Mouse (Mus musculus) heart, embryonic 13.5 days (tissue): Measurements from ENCODE around the gene Izumo4. TPM values are rescaled to one million over a fixed set of nuclear protein-coding genes. Genes with fewer than 3 reads are reported as not detected.
A peak's percentile ranks its signal among the peaks of the same experiment; 100 is the strongest.

Source experiments
- ATAC-seq: fragments of 200-750 bp; cut with Nextera tagmentation; 2 replicates; pipeline ENCODE4 v1.8.0; 2017; ENCODE audit warnings: moderate TSS enrichment; ENCODE audit not compliant: insufficient number of reproducible peaks, low FRiP score, low TSS enrichment; ENCODE audit errors: extremely low read depth
- H3K27ac ChIP-seq: fragments of 300-500 bp; sonication (generic); replicated peaks from 2 replicates; pipeline ENCODE4 v1.5.1; 2015; ENCODE audit warnings: moderate library complexity, mild to moderate bottlenecking, inconsistent platforms
- H3K27me3 ChIP-seq: fragments of 300-500 bp; sonication (generic); replicated peaks from 2 replicates; pipeline ENCODE4 v1.6.1; 2015; ENCODE audit warnings: mild to moderate bottlenecking, inconsistent platforms
- H3K36me3 ChIP-seq: fragments of 300-500 bp; sonication (generic); 2 replicates; pipeline ENCODE4 v1.6.1; 2015; ENCODE audit warnings: mild to moderate bottlenecking, inconsistent platforms
- H3K4me1 ChIP-seq: fragments of 300-500 bp; sonication (generic); 2 replicates; pipeline ENCODE4 v1.6.1; 2015; ENCODE audit warnings: inconsistent platforms
- H3K4me2 ChIP-seq: fragments of 300-500 bp; sonication (generic); 2 replicates; pipeline ENCODE4 v1.6.1; 2015; ENCODE audit warnings: inconsistent platforms, mild to moderate bottlenecking, moderate library complexity
- H3K4me3 ChIP-seq: fragments of 300-500 bp; sonication (generic); 2 replicates; pipeline ENCODE4 v1.5.1; 2015; ENCODE audit warnings: moderate library complexity, mild to moderate bottlenecking, inconsistent platforms
- H3K9ac ChIP-seq: fragments of 300-500 bp; sonication (generic); 2 replicates; pipeline ENCODE4 v1.6.1; 2015; ENCODE audit warnings: inconsistent platforms, mild to moderate bottlenecking, moderate library complexity
- H3K9me3 ChIP-seq: fragments of 300-500 bp; sonication (generic); 2 replicates; pipeline ENCODE4 v1.6.1; 2016; ENCODE audit warnings: inconsistent platforms
- WGBS: fragments of 180-500 bp; shearing (Covaris S2); methylation state at CpG from one replicate; pipeline ENCODE4 v1.1.7; 2015; ENCODE audit warnings: mixed read lengths; 5-methylcytosine and 5-hydroxymethylcytosine counted together
- polyA plus RNA-seq: library from polyadenylated mRNA; unstranded; fragments of >200 nt; fragmentation: Nextera tagmentation; extraction: Ambion mirVana; gene quantifications from 2 replicates; pipeline ENCODE4 v1.2.1, GENCODE M21; 2015

Izumo4 gene
- polyA plus RNA-seq, 1 experiment from 2014 or later = 12.7 TPM

DNA sequence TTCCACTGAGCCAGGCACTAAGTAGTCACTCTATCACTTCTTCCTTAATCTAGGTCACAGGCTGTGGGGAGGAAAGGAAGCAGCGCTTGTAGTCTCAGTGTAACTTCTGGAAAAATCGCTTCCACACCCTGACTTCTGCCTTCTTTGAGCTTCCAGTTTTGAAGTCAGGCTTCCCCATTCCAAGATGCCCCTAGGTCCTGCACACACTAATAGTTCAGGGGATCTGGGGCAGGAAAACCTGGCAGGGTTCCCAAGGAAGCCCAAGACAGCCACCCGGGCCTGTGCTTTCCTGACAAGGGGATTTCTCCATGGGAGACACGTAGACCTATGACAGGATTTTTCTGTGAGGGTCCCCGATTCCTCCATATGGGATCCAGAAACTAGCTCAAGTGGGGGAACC, 39.2 kb downstream of the Izumo4 start:
- Histone ChIP-seq H3K4me3 (peak overlapping the region; percentile 91), H3K9me3 (no peaks in the 10 kb centered on the region), H3K9ac (peak overlapping the region; percentile 97), H3K27me3 (no peaks in the 10 kb centered on the region), H3K27ac (peak overlapping the region; percentile 85), H3K4me1 (peaks cover 48% of the 10 kb centered on the region), H3K4me2 (peak overlapping the region; percentile 99), H3K36me3 (peaks cover 20% of the 10 kb centered on the region)
- 13% methylated on average over 5 of the region's 5 CpGs for WGBS
- ATAC-seq = no peak

GRCm38 (mm10) chr10:80741634-80742179, 39.7 kb downstream of the Izumo4 start:
- Histone ChIP-seq H3K27ac (peak overlapping the region; percentile 85), H3K9ac (peak overlapping the region; percentile 97), H3K4me2 (peak overlapping the region; percentile 99), H3K4me1 (peaks cover 43% of the 10 kb centered on the region), H3K27me3 (no peaks in the 10 kb centered on the region), H3K9me3 (no peaks in the 10 kb centered on the region), H3K36me3 (peaks cover 15% of the 10 kb centered on the region), H3K4me3 (peak overlapping the region; percentile 91)
- ATAC-seq = no peak; the same call in 1 of the 2 replicates
- WGBS = under 1% methylated on average over 46 of the region's 46 CpGs

- H3K4me2 ChIP-seq = peak within 1 kb of the TSS; percentile 99
- no peaks in the 10 kb centered on the region for H3K9me3 ChIP-seq
- no peaks in the 10 kb centered on the region for H3K27me3 ChIP-seq
- peaks cover 8% of the 10 kb centered on the region for H3K36me3 ChIP-seq
- peak within 1 kb of the TSS; percentile 97 for H3K9ac ChIP-seq
- H3K27ac ChIP-seq = peak within 1 kb of the TSS; percentile 85
- 1% methylated on average over 25 of the region's 25 CpGs for WGBS
- peak within 1 kb of the TSS; percentile 91 for H3K4me3 ChIP-seq
- peaks cover 36% of the 10 kb centered on the region for H3K4me1 ChIP-seq
- ATAC-seq = peak; percentile 98
These were observed 40.4 kb downstream of the Izumo4 start, which contains the start of gene Ap3d1 for GRCm38 (mm10) chr10:80742180-80742978. Gene Ap3d1 (minus strand): TSS chr10:80742264.

GRCm38 (mm10) chr10:80744262-80744661, 42.3 kb downstream of the Izumo4 start:
- no peaks in the 10 kb centered on the region for H3K27me3 ChIP-seq
- WGBS = 34% methylated on average over 5 of the region's 5 CpGs
- no peak for ATAC-seq
- no peaks in the 10 kb centered on the region; the same call in 1 of the 2 replicates for H3K36me3 ChIP-seq
- H3K9ac ChIP-seq = no peak overlapping the region
- H3K4me3 ChIP-seq = no peak overlapping the region
- peak overlapping the region; percentile 5; the same call in 1 of the 2 replicates for H3K4me2 ChIP-seq
- peaks cover 44% of the 10 kb centered on the region for H3K4me1 ChIP-seq
- H3K9me3 ChIP-seq = no peaks in the 10 kb centered on the region
- no peak overlapping the region for H3K27ac ChIP-seq

GRCm38 (mm10) chr10:80747410-80747809, 45.4 kb downstream of the Izumo4 start:
- no peak overlapping the region for H3K4me3 ChIP-seq
- H3K9me3 ChIP-seq = no peaks in the 10 kb centered on the region
- H3K27ac ChIP-seq = no peak overlapping the region
- H3K9ac ChIP-seq = no peak overlapping the region
- no peaks in the 10 kb centered on the region for H3K36me3 ChIP-seq
- peaks cover 46% of the 10 kb centered on the region for H3K4me1 ChIP-seq
- no peaks in the 10 kb centered on the region for H3K27me3 ChIP-seq
- WGBS = 6% methylated on average over 3 of the region's 3 CpGs
- H3K4me2 ChIP-seq = no peak overlapping the region
- no peak for ATAC-seq

DNA sequence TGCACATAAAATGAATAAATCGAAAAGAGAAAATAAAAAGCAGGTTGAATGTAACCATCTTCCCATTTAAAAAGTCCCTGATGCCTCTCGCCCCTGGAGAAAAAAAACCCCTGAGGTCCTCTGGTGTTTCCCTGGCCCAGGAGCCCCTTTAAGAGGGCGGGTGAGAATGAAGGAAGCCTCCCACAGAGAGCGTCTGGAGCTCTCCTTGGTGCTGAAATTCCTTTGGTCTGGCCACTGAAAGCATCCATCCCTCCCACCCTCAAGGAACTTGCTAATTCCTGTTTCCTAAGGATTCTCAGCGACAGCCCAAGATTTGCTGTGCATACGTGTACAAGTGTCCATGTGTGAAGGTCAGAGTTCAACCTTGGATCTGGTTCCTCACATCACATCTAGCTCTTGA, 46.6 kb downstream of the Izumo4 start:
- Histone ChIP-seq H3K4me2 (no peak overlapping the region), H3K9me3 (no peaks in the 10 kb centered on the region), H3K9ac (no peak overlapping the region), H3K4me1 (peaks cover 45% of the 10 kb centered on the region), H3K27ac (no peak overlapping the region), H3K4me3 (no peak overlapping the region), H3K27me3 (no peaks in the 10 kb centered on the region), H3K36me3 (no peaks in the 10 kb centered on the region)
- 6% methylated on average over 6 of the region's 6 CpGs for WGBS
- ATAC-seq = no peak

DNA sequence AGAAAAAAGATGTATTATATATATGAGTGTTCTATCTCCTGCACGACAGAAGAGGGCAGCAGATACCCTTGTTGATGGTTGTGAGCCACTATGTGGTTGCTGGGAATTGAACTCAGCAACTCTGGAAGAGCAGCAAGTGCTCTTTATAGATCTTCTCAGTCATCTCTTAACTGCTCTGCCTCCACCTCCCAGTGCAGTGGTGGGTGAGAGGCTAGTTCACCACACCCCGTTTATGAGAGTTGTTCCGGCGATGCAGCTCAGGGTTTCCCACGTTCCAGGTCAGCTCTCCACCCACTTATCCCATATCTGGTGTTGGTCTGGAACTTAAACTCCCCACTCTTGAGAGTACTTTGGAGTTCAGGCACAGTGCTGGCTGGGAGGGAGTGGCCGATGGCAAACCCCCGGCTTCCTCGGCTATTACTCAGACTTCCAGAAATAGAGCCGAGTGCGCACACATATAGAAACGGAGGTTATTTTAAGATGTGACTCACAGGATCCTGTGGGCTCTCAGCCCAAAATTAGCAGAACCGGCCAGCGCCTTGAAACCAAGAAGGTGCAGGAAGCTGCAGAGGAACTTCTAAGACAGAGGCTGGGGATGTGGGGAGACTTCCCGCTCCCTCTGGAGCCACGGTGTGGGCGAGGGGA, 49.3 kb downstream of the Izumo4 start:
- H3K4me1 ChIP-seq = peaks cover 49% of the 10 kb centered on the region
- WGBS = under 1% methylated on average over 16 of the region's 16 CpGs
- H3K9me3 ChIP-seq = no peaks in the 10 kb centered on the region
- H3K4me3 ChIP-seq = peak overlapping the region; percentile 51
- H3K27me3 ChIP-seq = no peaks in the 10 kb centered on the region
- peak overlapping the region; percentile 84 for H3K9ac ChIP-seq
- ATAC-seq = peak; percentile 37; the same call in 1 of the 2 replicates
- peak overlapping the region; percentile 99 for H3K27ac ChIP-seq
- peak overlapping the region; percentile 77 for H3K4me2 ChIP-seq
- no peaks in the 10 kb centered on the region for H3K36me3 ChIP-seq

- peak overlapping the region; percentile 84 for H3K9ac ChIP-seq
- H3K4me3 ChIP-seq = peak overlapping the region; percentile 51
- WGBS = 1% methylated on average over 6 of the region's 6 CpGs
- H3K4me1 ChIP-seq = peaks cover 57% of the 10 kb centered on the region
- H3K36me3 ChIP-seq = no peaks in the 10 kb centered on the region
- no peaks in the 10 kb centered on the region for H3K27me3 ChIP-seq
- ATAC-seq = peak; percentile 51; the same call in 1 of the 2 replicates
- no peaks in the 10 kb centered on the region for H3K9me3 ChIP-seq
- H3K27ac ChIP-seq = peak overlapping the region; percentile 99
- peak overlapping the region; percentile 77 for H3K4me2 ChIP-seq
These were observed 50.2 kb downstream of the Izumo4 start for GRCm38 (mm10) chr10:80752079-80752625.

DNA sequence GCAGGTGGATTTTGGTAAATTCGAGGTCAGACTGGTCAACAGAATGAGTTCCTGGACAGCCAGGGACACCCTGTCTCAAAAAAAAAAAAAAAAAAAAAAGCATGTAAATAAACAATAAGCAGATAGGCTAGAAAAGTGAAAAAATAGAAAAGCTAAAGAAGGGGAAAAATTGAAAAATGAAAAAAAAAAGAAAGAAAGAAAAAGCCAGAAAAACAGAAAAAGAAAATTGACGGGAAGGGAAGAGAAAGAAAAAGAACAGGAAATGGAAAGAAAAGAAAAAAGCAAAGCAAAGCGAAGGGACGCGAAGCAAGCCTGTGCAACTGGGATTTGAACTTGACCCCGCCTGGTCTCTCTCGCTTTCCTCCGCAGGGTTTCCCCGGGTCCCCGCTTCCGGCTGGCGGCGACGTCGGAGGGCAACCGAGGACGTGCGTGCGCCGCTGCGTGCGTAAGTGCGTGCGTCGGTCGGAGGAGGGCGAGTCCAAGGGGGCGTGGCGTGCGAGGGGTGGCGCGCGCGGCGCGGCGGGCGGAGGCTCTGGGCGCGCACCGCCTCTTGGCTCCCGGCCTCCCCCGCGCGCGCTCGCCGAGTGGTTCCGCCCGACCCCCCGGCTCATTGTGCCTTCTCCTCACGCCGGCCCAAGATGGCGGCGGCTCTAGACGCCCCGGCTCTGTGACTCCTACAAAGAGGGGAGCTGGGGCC, 52.8 kb downstream of the Izumo4 start, which contains the start of gene Dot1l:
Gene Dot1l (plus strand): TSS at position 613 of the 697 bp plus-strand sequence.
- no peaks in the 10 kb centered on the region for H3K9me3 ChIP-seq
- H3K36me3 ChIP-seq = no peaks in the 10 kb centered on the region
- peak within 1 kb of the TSS; percentile 96 for H3K4me3 ChIP-seq
- peak within 1 kb of the TSS; percentile 98 for H3K4me2 ChIP-seq
- peak; percentile 84 for ATAC-seq
- peak within 1 kb of the TSS; percentile 87 for H3K27ac ChIP-seq
- H3K9ac ChIP-seq = peak within 1 kb of the TSS; percentile 99
- under 1% methylated on average over 53 of the region's 57 CpGs for WGBS
- no peaks in the 10 kb centered on the region for H3K27me3 ChIP-seq
- peaks cover 71% of the 10 kb centered on the region for H3K4me1 ChIP-seq
